Mouse (Mus musculus): ENCODE results near the gene Il1b. TPM values are rescaled to one million over a fixed set of nuclear protein-coding genes. Genes with fewer than 3 reads are reported as not detected.

The Il1b gene
- polyA plus RNA-seq, 1 experiment = not detected

DNA sequence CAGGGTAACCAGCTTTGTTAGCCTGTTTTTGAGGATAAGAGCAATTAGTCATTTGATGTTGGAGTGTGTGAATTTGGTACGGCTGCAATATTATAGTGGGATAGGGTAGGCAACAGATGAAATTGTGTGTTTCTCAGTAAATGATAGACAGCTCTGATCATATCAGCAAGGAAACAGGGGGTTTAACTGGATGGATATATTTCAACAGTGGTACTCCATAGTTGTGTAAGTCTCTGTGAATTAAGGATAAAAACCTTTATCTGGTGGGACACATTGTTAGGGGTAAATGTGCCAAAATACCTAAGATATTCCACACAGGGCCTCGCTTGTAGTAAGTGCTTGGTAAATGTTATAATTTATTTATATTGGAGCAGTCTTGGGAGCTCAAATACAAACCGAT, 31.4 kb upstream of the Il1b start:
- Histone ChIP-seq H3K4me1 (ENCODE audit: control insufficient read depth, insufficient read depth, low read length) (no peaks in the 10 kb centered on the region), H3K27ac (ENCODE audit: insufficient read depth, low read length) (no peak overlapping the region), H3K4me3 (ENCODE audit: insufficient read depth, low read length) (no peak overlapping the region)
- TF ChIP-seq CTCF (IDR thresholded peaks at IDR 0.05; ENCODE audit: borderline replicate concordance, insufficient read depth, low read length) = no peak
- no peak for TF ChIP-seq POLR2A (IDR thresholded peaks at IDR 0.05; ENCODE audit: low read depth, low read length)

DNA sequence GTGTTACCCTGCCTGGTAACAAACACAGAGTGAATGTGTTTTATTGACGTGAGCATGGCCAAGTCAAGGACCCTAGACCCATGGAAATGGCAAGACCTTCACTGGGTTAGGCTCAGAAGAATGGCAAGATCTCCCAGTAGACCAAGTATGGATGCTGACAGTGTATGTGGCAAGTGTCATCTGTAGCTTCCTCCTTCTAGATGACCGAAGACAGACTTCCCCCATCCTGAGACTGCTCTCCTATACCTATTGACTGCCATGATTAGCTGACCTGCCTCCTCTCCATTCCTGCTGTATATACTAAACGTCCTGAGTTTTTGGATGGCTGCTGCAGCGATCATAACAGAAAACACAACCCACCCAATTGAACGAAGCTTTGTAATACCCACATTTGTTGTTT, 30.9 kb upstream of the Il1b start:
- no peak overlapping the region for H3K4me3 ChIP-seq (ENCODE audit: insufficient read depth, low read length)
- TF ChIP-seq POLR2A (IDR thresholded peaks at IDR 0.05; ENCODE audit: low read depth, low read length) (no peak), CTCF (IDR thresholded peaks at IDR 0.05; ENCODE audit: borderline replicate concordance, insufficient read depth, low read length) (no peak)
- H3K4me1 ChIP-seq (ENCODE audit: control insufficient read depth, insufficient read depth, low read length) = no peaks in the 10 kb centered on the region
- no peak overlapping the region for H3K27ac ChIP-seq (ENCODE audit: insufficient read depth, low read length)

DNA sequence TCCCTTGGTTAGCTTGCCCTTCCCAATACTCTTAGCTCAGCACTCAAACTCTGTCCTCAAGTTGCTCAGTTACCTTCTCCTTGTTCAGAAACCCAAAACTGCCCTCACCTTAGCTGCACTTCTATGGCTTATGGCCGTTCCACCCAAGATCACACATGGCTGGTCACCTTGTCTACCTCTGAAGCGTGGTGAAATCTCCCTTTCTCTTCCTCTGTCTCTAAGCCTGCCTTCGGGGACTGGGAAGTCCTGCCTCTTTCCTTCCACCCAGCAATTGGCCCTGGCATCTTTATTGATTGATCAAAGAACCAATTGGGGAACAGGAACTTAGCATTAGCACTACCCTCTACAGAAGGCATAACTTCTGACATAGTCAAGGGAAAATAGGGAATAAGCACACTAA, 27.2 kb upstream of the Il1b start:
- no peaks in the 10 kb centered on the region for H3K4me1 ChIP-seq (ENCODE audit: control insufficient read depth, insufficient read depth, low read length)
- H3K4me3 ChIP-seq (ENCODE audit: insufficient read depth, low read length) = no peak overlapping the region
- no peak overlapping the region for H3K27ac ChIP-seq (ENCODE audit: insufficient read depth, low read length)
- TF ChIP-seq CTCF (IDR thresholded peaks at IDR 0.05; ENCODE audit: borderline replicate concordance, insufficient read depth, low read length) (no peak), POLR2A (IDR thresholded peaks at IDR 0.05; ENCODE audit: low read depth, low read length) (no peak)

DNA sequence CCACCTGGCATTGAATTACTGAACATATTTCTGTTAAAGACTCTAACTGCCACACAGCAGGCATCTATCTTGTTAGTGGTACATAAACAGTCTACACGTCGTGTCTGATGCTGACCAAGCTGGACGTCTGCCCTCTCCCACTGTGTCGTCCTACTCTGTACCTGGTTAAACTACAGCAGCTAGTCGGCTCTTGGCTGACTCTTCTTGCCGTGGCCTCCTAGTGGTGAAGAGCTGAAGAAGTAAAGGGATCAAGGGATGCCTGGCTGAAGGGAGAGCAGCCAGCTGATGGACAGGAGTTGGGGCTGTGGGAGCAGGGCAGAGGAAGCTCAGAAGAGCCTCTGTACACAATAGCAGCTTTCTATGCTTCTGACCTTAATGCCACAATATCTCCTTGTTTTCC, 22.6 kb upstream of the Il1b start:
- Histone ChIP-seq H3K4me3 (ENCODE audit: insufficient read depth, low read length) (no peak overlapping the region), H3K27ac (ENCODE audit: insufficient read depth, low read length) (no peak overlapping the region), H3K4me1 (ENCODE audit: control insufficient read depth, insufficient read depth, low read length) (no peaks in the 10 kb centered on the region)
- no peak for TF ChIP-seq POLR2A (IDR thresholded peaks at IDR 0.05; ENCODE audit: low read depth, low read length)
- TF ChIP-seq CTCF (IDR thresholded peaks at IDR 0.05; ENCODE audit: borderline replicate concordance, insufficient read depth, low read length) = 0 out of 2 replicates have a peak, but pooled peaks have one; percentile 9

DNA sequence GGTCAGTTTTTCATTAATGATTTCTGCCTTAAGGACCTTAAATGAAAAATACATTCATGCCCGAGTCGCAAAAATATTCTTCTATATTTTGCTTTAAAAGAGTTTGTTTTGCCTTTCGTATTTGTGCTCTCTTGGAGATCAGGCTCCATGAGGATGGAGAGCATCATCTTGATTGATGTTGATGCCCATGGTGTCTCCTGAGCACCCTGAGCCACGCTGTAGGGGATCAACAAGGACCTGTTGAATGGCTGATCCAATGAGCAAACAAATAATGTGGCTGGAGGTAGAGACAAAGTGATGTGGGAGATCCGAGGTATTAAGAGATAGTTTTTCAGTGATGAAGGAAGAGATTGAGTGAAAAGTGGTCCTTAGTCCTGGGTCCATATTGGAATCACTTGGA, 19.2 kb upstream of the Il1b start:
- no peak overlapping the region for H3K27ac ChIP-seq (ENCODE audit: insufficient read depth, low read length)
- no peaks in the 10 kb centered on the region for H3K4me1 ChIP-seq (ENCODE audit: control insufficient read depth, insufficient read depth, low read length)
- TF ChIP-seq CTCF (IDR thresholded peaks at IDR 0.05; ENCODE audit: borderline replicate concordance, insufficient read depth, low read length) (no peak), POLR2A (IDR thresholded peaks at IDR 0.05; ENCODE audit: low read depth, low read length) (no peak)
- no peak overlapping the region for H3K4me3 ChIP-seq (ENCODE audit: insufficient read depth, low read length)

- no peak overlapping the region for H3K4me3 ChIP-seq (ENCODE audit: insufficient read depth, low read length)
- no peaks in the 10 kb centered on the region for H3K4me1 ChIP-seq (ENCODE audit: control insufficient read depth, insufficient read depth, low read length)
- no peak for TF ChIP-seq POLR2A (IDR thresholded peaks at IDR 0.05; ENCODE audit: low read depth, low read length)
- no peak for TF ChIP-seq CTCF (IDR thresholded peaks at IDR 0.05; ENCODE audit: borderline replicate concordance, insufficient read depth, low read length)
- no peak overlapping the region for H3K27ac ChIP-seq (ENCODE audit: insufficient read depth, low read length)
Measured at GRCm38 (mm10) chr2:129389323-129389722, 18.4 kb upstream of the Il1b start.

DNA sequence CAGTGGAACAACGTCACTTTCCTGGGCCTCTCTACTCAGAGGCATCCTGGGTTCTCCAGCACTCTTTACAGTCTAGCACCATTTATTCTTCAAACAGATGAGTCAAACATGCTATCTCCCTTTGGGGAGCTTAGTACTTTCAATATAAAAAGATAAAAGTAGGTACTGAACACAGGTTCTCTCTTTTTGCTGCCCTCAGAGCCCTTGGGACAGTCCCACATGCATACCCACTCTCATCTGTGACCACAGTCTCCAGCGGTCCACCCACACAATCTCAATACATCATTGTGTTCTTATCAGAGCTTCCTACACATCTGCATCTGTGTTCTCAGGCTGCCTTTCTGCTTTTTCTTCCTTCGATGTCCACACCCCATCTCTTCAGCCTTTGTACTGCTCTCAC, 14.4 kb upstream of the Il1b start:
- TF ChIP-seq CTCF (IDR thresholded peaks at IDR 0.05; ENCODE audit: borderline replicate concordance, insufficient read depth, low read length) = no peak
- TF ChIP-seq POLR2A (IDR thresholded peaks at IDR 0.05; ENCODE audit: low read depth, low read length) = no peak
- H3K27ac ChIP-seq (ENCODE audit: insufficient read depth, low read length) = no peak overlapping the region
- no peak overlapping the region for H3K4me3 ChIP-seq (ENCODE audit: insufficient read depth, low read length)
- no peaks in the 10 kb centered on the region for H3K4me1 ChIP-seq (ENCODE audit: control insufficient read depth, insufficient read depth, low read length)

DNA sequence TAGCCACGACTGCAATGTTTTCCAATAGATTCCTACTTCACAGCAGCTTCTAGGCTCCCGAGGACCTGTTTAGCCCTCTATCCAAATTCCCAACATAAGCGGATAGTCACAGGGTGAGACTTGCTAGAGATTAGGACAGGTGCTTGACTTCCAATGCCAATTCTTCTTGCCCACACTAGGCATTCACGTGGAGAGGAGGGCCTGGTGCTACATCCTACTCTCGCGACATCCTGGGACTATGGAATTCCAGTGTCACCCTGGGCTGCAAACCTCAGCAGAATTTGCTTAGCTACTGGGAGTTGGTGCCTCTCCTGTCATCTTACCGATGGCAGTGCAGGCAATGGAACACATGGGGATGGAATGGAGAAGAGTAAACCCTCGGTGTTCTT, 13.3 kb upstream of the Il1b start:
- Histone ChIP-seq H3K27ac (ENCODE audit: insufficient read depth, low read length) (no peak overlapping the region), H3K4me1 (ENCODE audit: control insufficient read depth, insufficient read depth, low read length) (no peaks in the 10 kb centered on the region), H3K4me3 (ENCODE audit: insufficient read depth, low read length) (no peak overlapping the region)
- no peak for TF ChIP-seq CTCF (IDR thresholded peaks at IDR 0.05; ENCODE audit: borderline replicate concordance, insufficient read depth, low read length)
- TF ChIP-seq POLR2A (IDR thresholded peaks at IDR 0.05; ENCODE audit: low read depth, low read length) = no peak

DNA sequence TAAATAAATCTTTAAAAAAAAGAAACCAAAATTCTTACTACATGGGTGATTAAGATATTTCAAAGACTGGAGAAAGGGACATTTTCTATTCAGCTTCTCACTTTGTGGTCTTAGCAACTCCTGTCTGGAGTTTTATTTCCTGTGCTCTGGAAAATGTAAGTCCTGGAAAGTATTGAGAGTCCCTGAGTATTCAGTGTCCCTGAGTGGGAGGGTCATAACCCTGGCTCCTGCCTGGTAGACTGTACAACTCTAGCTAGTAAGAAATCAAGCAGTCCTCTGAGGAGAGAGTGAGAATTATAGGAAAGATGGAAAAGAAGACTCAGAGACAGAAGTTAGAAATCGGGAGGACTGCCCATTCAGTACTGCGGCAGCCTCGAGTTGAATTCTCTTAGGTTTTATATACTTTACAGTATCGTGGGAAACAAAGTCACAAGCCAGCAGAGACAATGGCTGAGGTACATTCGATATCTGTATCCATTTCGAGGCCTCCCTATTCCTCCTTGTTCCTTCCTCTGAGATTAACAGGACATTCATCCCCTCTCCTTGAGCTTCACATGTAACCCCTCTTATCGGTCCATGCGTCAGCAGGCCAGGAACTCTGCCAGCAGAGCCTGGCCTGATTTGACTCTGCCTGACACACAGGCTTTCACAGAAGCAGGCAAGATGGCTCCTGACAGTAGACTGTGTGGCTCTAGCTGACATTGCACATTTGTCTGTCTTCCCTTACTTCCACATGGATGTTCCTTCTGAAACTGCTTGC, 12.8 kb upstream of the Il1b start:
- H3K4me3 ChIP-seq (ENCODE audit: insufficient read depth, low read length) = no peak overlapping the region
- no peaks in the 10 kb centered on the region for H3K4me1 ChIP-seq (ENCODE audit: control insufficient read depth, insufficient read depth, low read length)
- TF ChIP-seq POLR2A (IDR thresholded peaks at IDR 0.05; ENCODE audit: low read depth, low read length) = no peak
- TF ChIP-seq CTCF (IDR thresholded peaks at IDR 0.05; ENCODE audit: borderline replicate concordance, insufficient read depth, low read length) = no peak
- H3K27ac ChIP-seq (ENCODE audit: insufficient read depth, low read length) = no peak overlapping the region

GRCm38 (mm10) chr2:129380746-129381474, 10.0 kb upstream of the Il1b start:
- TF ChIP-seq POLR2A (IDR thresholded peaks at IDR 0.05; ENCODE audit: low read depth, low read length) = no peak
- TF ChIP-seq CTCF (IDR thresholded peaks at IDR 0.05; ENCODE audit: borderline replicate concordance, insufficient read depth, low read length) = no peak
- Histone ChIP-seq H3K4me1 (ENCODE audit: control insufficient read depth, insufficient read depth, low read length) (no peaks in the 10 kb centered on the region), H3K27ac (ENCODE audit: insufficient read depth, low read length) (no peak overlapping the region), H3K4me3 (ENCODE audit: insufficient read depth, low read length) (no peak overlapping the region)

Data from embryonic fibroblast, embryonic 13.5 days (primary cell).